Mouse (Mus musculus): Measurements from ENCODE around the gene Spg20.

The Spg20 gene

GRCm38 (mm10) chr3:55098990-55099389 lies 12.9 kb upstream of the Spg20 start:
- DNase-seq = no peak

- DNase-seq = no peak
These were observed 10.8 kb upstream of the Spg20 start for GRCm38 (mm10) chr3:55101092-55101491.

GRCm38 (mm10) chr3:55105372-55106023 lies 6.4 kb upstream of the Spg20 start:
- DNase-seq = no peak

GRCm38 (mm10) chr3:55106051-55106450 lies 5.9 kb upstream of the Spg20 start:
- no peak for DNase-seq

GRCm38 (mm10) chr3:55109097-55109496 lies 2.8 kb upstream of the Spg20 start:
- no peak for DNase-seq

- DNase-seq = no peak
These were observed 955 bp downstream of the Spg20 start for GRCm38 (mm10) chr3:55112710-55113415.

- peak; percentile 31 for DNase-seq
These were observed 2.6 kb downstream of the Spg20 start for GRCm38 (mm10) chr3:55114313-55115065.

GRCm38 (mm10) chr3:55115071-55115470 lies 3.2 kb downstream of the Spg20 start:
- DNase-seq = no peak

GRCm38 (mm10) chr3:55115989-55116388 lies 4.1 kb downstream of the Spg20 start:
- no peak for DNase-seq

GRCm38 (mm10) chr3:55119275-55119898 lies 7.5 kb downstream of the Spg20 start:
- no peak for DNase-seq

GRCm38 (mm10) chr3:55122336-55122870 lies 10.5 kb downstream of the Spg20 start:
- DNase-seq = no peak

GRCm38 (mm10) chr3:55123064-55123463 lies 11.2 kb downstream of the Spg20 start:
- no peak for DNase-seq

- DNase-seq = no peak
These were observed 17.3 kb downstream of the Spg20 start for GRCm38 (mm10) chr3:55129181-55129692.

- no peak for DNase-seq
These were observed 19.8 kb downstream of the Spg20 start for GRCm38 (mm10) chr3:55131576-55132233.

- DNase-seq = no peak
These were observed 25.1 kb downstream of the Spg20 start, which contains the start of gene Ccdc169 for GRCm38 (mm10) chr3:55137039-55137438. Ccdc169 (plus strand) TSS chr3:55137339.

GRCm38 (mm10) chr3:55139837-55140236 lies 27.9 kb downstream of the Spg20 start:
- DNase-seq = no peak

GRCm38 (mm10) chr3:55141401-55141800 lies 29.5 kb downstream of the Spg20 start:
- DNase-seq = no peak

GRCm38 (mm10) chr3:55144916-55145315 lies 33.0 kb downstream of the Spg20 start:
- no peak for DNase-seq

GRCm38 (mm10) chr3:55146441-55146840 lies 34.5 kb downstream of the Spg20 start:
- DNase-seq = no peak

- DNase-seq = no peak
These were observed 35.2 kb downstream of the Spg20 start for GRCm38 (mm10) chr3:55147156-55147555.

- no peak for DNase-seq
These were observed 36.2 kb downstream of the Spg20 start for GRCm38 (mm10) chr3:55148091-55148490.
